Mouse (Mus musculus): Measurements from ENCODE around the gene Hoxc8. TPM values are rescaled to one million over a fixed set of nuclear protein-coding genes. Genes with fewer than 3 reads are reported as not detected.

The Hoxc8 gene
- polyA plus RNA-seq, 1 experiment = not detected

- Histone ChIP-seq H3K36me3 (ENCODE audit: control insufficient read depth, insufficient read depth, low read length) (no peaks in the 10 kb centered on the region), H3K27me3 (ENCODE audit: control insufficient read depth, insufficient read depth, low read length) (peaks cover 42% of the 10 kb centered on the region), H3K27ac (ENCODE audit: insufficient read depth, low read length) (no peak overlapping the region), H3K4me3 (ENCODE audit: extremely low read depth, insufficient read depth, insufficient read length) (no peak overlapping the region), H3K4me1 (ENCODE audit: control insufficient read depth, insufficient read depth, insufficient read length) (peaks cover 6% of the 10 kb centered on the region)
- no peak for DNase-seq (ENCODE audit: low read depth in 1 of 2, low spot score in 2 of 2)
- 17% methylated on average over 12 of the region's 12 CpGs for WGBS
- TF ChIP-seq POLR2A (IDR thresholded peaks at IDR 0.05; ENCODE audit: low read depth, low read length) = no peak
Measured at GRCm38 (mm10) chr15:102983716-102984115, 6.7 kb upstream of the Hoxc8 start.

DNA sequence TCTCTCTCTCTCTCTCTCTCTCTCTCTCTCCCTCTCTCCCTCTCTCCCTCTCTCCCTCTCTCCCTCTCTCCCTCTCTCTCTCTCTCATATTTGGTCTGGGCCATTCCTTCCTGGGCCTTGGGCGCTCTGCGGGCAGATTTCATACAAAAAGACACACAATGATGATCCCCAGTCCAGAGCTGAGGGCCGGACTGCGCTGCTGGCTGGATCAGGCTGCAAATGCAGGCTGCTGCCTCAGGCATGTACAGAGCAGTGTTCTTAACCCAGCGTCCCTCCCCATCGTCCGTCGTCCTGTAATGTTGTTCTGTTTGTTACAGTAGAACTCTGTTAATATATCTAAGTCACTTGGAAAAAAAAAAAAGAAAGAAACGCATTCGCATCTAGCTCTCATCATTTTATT, 5.9 kb upstream of the Hoxc8 start:
- Histone ChIP-seq H3K27ac (ENCODE audit: insufficient read depth, low read length) (no peak overlapping the region), H3K4me3 (ENCODE audit: extremely low read depth, insufficient read depth, insufficient read length) (no peak overlapping the region), H3K4me1 (ENCODE audit: control insufficient read depth, insufficient read depth, insufficient read length) (peaks cover 6% of the 10 kb centered on the region), H3K36me3 (ENCODE audit: control insufficient read depth, insufficient read depth, low read length) (no peaks in the 10 kb centered on the region), H3K27me3 (ENCODE audit: control insufficient read depth, insufficient read depth, low read length) (peaks cover 37% of the 10 kb centered on the region)
- DNase-seq (ENCODE audit: low read depth in 1 of 2, low spot score in 2 of 2) = no peak
- WGBS = 33% methylated on average over 10 of the region's 10 CpGs
- TF ChIP-seq CTCF (IDR thresholded peaks at IDR 0.05; ENCODE audit: extremely low read depth, insufficient read depth, insufficient read length, insufficient replicate concordance) (no peak), POLR2A (IDR thresholded peaks at IDR 0.05; ENCODE audit: low read depth, low read length) (no peak)

GRCm38 (mm10) chr15:102984925-102985324, 5.5 kb upstream of the Hoxc8 start:
- no peak for DNase-seq (ENCODE audit: low read depth in 1 of 2, low spot score in 2 of 2)
- peaks cover 35% of the 10 kb centered on the region for H3K27me3 ChIP-seq (ENCODE audit: control insufficient read depth, insufficient read depth, low read length)

DNA sequence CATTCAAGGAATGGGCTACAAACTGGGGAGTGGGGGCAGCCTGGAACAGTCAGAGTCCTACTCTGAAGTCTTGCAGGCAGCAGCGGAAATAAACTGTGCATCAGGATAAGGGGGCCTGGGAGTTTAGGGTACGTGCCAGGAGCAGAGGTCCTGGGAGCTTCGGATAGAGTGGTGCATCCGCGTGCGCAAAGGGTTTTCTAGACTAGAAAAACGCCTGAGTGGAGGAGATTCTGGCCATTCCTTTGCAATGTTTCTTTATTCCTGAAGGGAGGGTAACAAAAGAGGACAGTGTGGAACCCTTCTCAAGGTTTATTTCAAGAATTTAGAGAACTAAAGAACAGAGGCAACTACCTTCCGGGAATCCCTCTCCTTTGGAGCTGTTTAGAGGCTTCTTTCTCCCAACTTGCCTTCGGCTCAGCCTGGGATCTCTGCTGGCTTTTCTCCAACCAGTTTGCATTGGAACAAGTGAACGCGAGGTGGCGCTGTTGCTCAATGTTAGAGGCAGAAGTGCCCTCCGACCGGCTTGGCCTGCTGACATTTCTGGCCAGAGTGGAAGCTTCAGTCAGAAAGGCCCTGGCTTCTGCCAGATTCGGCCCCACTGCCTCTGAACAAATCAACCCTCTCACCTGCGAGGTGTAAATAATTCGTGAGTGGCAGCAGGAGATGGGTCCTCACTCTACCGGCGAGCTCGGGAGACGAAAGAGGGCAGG, 3.1 kb upstream of the Hoxc8 start:
- Histone ChIP-seq H3K27me3 (ENCODE audit: control insufficient read depth, insufficient read depth, low read length) (peaks cover 27% of the 10 kb centered on the region), H3K36me3 (ENCODE audit: control insufficient read depth, insufficient read depth, low read length) (no peaks in the 10 kb centered on the region), H3K4me1 (ENCODE audit: control insufficient read depth, insufficient read depth, insufficient read length) (no peaks in the 10 kb centered on the region), H3K27ac (ENCODE audit: insufficient read depth, low read length) (no peak overlapping the region), H3K4me3 (ENCODE audit: extremely low read depth, insufficient read depth, insufficient read length) (no peak overlapping the region)
- WGBS = 6% methylated on average over 21 of the region's 21 CpGs
- peak; percentile 44 to 76 for DNase-seq (ENCODE audit: low read depth in 1 of 2, low spot score in 2 of 2)
- TF ChIP-seq CTCF (IDR thresholded peaks at IDR 0.05; ENCODE audit: extremely low read depth, insufficient read depth, insufficient read length, insufficient replicate concordance) = peak; percentile 89; the same call in 1 of the 2 replicates
- TF ChIP-seq POLR2A (IDR thresholded peaks at IDR 0.05; ENCODE audit: low read depth, low read length) = no peak

More at GRCm38 (mm10) chr15:102984925-102985324, 5.5 kb upstream of the Hoxc8 start:
- TF ChIP-seq POLR2A (IDR thresholded peaks at IDR 0.05; ENCODE audit: low read depth, low read length) (no peak), CTCF (IDR thresholded peaks at IDR 0.05; ENCODE audit: extremely low read depth, insufficient read depth, insufficient read length, insufficient replicate concordance) (no peak)
- Histone ChIP-seq H3K4me3 (ENCODE audit: extremely low read depth, insufficient read depth, insufficient read length) (no peak overlapping the region), H3K36me3 (ENCODE audit: control insufficient read depth, insufficient read depth, low read length) (no peaks in the 10 kb centered on the region), H3K27ac (ENCODE audit: insufficient read depth, low read length) (no peak overlapping the region), H3K4me1 (ENCODE audit: control insufficient read depth, insufficient read depth, insufficient read length) (peaks cover 6% of the 10 kb centered on the region)
- WGBS = 34% methylated on average over 3 of the region's 3 CpGs

GRCm38 (mm10) chr15:102988078-102988477, 2.3 kb upstream of the Hoxc8 start:
- Histone ChIP-seq H3K4me1 (ENCODE audit: control insufficient read depth, insufficient read depth, insufficient read length) (no peaks in the 10 kb centered on the region), H3K27me3 (ENCODE audit: control insufficient read depth, insufficient read depth, low read length) (peaks cover 28% of the 10 kb centered on the region), H3K36me3 (ENCODE audit: control insufficient read depth, insufficient read depth, low read length) (no peaks in the 10 kb centered on the region), H3K27ac (ENCODE audit: insufficient read depth, low read length) (no peak overlapping the region), H3K4me3 (ENCODE audit: extremely low read depth, insufficient read depth, insufficient read length) (no peak overlapping the region)
- TF ChIP-seq CTCF (IDR thresholded peaks at IDR 0.05; ENCODE audit: extremely low read depth, insufficient read depth, insufficient read length, insufficient replicate concordance) (no peak), POLR2A (IDR thresholded peaks at IDR 0.05; ENCODE audit: low read depth, low read length) (no peak)
- no peak for DNase-seq (ENCODE audit: low read depth in 1 of 2, low spot score in 2 of 2)
- whole genome bisulfite sequencing = 51% methylated on average over 5 of the region's 5 CpGs

DNA sequence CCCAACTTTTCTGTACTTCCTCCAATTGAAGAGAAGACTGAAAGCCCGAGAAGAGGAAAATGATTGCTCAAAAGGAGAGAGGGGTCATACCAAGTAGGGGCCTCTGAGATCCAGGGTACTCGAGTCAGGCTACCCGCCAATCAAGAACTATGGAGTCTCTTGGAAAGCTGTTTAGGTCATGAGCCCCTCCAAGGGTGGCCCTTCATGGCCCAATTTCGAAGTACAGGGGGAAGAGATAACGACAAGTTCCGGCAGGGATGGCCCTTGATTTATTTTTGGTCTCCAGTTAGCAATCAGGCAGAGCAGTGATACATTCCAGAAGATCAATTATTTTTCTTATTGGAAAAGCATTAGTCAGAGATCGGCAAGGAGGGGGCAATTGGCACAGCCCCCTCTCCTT, 1.4 kb downstream of the Hoxc8 start:
- peaks cover 33% of the 10 kb centered on the region for H3K27me3 ChIP-seq (ENCODE audit: control insufficient read depth, insufficient read depth, low read length)
- no peak overlapping the region for H3K4me3 ChIP-seq (ENCODE audit: extremely low read depth, insufficient read depth, insufficient read length)
- 5% methylated on average over 7 of the region's 7 CpGs for WGBS

GRCm38 (mm10) chr15:102992206-102992605, 1.8 kb downstream of the Hoxc8 start:
- no peak for TF ChIP-seq CTCF (IDR thresholded peaks at IDR 0.05; ENCODE audit: extremely low read depth, insufficient read depth, insufficient read length, insufficient replicate concordance)
- Histone ChIP-seq H3K4me1 (ENCODE audit: control insufficient read depth, insufficient read depth, insufficient read length) (no peaks in the 10 kb centered on the region), H3K36me3 (ENCODE audit: control insufficient read depth, insufficient read depth, low read length) (no peaks in the 10 kb centered on the region), H3K27me3 (ENCODE audit: control insufficient read depth, insufficient read depth, low read length) (peaks cover 34% of the 10 kb centered on the region), H3K4me3 (ENCODE audit: extremely low read depth, insufficient read depth, insufficient read length) (no peak overlapping the region), H3K27ac (ENCODE audit: insufficient read depth, low read length) (no peak overlapping the region)
- 13% methylated on average over 11 of the region's 11 CpGs for WGBS
- no peak for DNase-seq (ENCODE audit: low read depth in 1 of 2, low spot score in 2 of 2)

More for the DNA sequence above, 1.4 kb downstream of the Hoxc8 start:
- Histone ChIP-seq H3K36me3 (ENCODE audit: control insufficient read depth, insufficient read depth, low read length) (no peaks in the 10 kb centered on the region), H3K27ac (ENCODE audit: insufficient read depth, low read length) (no peak overlapping the region), H3K4me1 (ENCODE audit: control insufficient read depth, insufficient read depth, insufficient read length) (no peaks in the 10 kb centered on the region)
- DNase-seq (ENCODE audit: low read depth in 1 of 2, low spot score in 2 of 2) = no peak
- TF ChIP-seq CTCF (IDR thresholded peaks at IDR 0.05; ENCODE audit: extremely low read depth, insufficient read depth, insufficient read length, insufficient replicate concordance) = no peak
- no peak for TF ChIP-seq POLR2A (IDR thresholded peaks at IDR 0.05; ENCODE audit: low read depth, low read length)

All from spleen, adult 2 months (tissue).